Mouse (Mus musculus): ENCODE data around the gene Dock9. TPM values are rescaled to one million over a fixed set of nuclear protein-coding genes. Genes with fewer than 3 reads are reported as not detected.

Gene Dock9
- total and polyA plus RNA-seq, 2 experiments from 2014 or later, result 4.1 to 20.5 TPM

- H3K27ac ChIP-seq (ENCODE audit: low read depth), result no peak overlapping the region
- no peaks in the 10 kb centered on the region for H3K36me3 ChIP-seq (replicated peaks; ENCODE audit: control insufficient read depth, insufficient read depth, low read length)
- WGBS, result 97% methylated on average over 9 of the region's 9 CpGs
- no peaks in the 10 kb centered on the region for H3K4me1 ChIP-seq (ENCODE audit: control insufficient read depth, insufficient read depth)
- DNase-seq (ENCODE audit: low spot score) (no peak), ATAC-seq (ENCODE audit: insufficient read depth, low read depth) (no peak)
- H3K27me3 ChIP-seq (ENCODE audit: control insufficient read depth, insufficient read depth, low read length), result no peaks in the 10 kb centered on the region
- no peak overlapping the region for H3K4me2 ChIP-seq (ENCODE audit: low read depth, low read length)
- TF ChIP-seq EP300 (IDR thresholded peaks at IDR 0.05; ENCODE audit: low read depth) (no peak), CTCF (IDR thresholded peaks at IDR 0.05; ENCODE audit: low read depth) (no peak)
- H3K4me3 ChIP-seq (ENCODE audit: low read depth, low read length), result no peak overlapping the region
- no peak overlapping the region for H3K9ac ChIP-seq (replicated peaks; ENCODE audit: low read depth, low read length)
- H3K9me3 ChIP-seq (replicated peaks; ENCODE audit: control insufficient read depth, low read length), result no peaks in the 10 kb centered on the region
These were observed 131.9 kb downstream of the Dock9 start for GRCm38 (mm10) chr14:121665693-121666273.

- WGBS, result 89% methylated on average over 1 of the region's 1 CpGs
- no peak overlapping the region for H3K9ac ChIP-seq (replicated peaks; ENCODE audit: low read depth, low read length)
- no peaks in the 10 kb centered on the region for H3K4me1 ChIP-seq (ENCODE audit: control insufficient read depth, insufficient read depth)
- DNase-seq (ENCODE audit: low spot score), result no peak
- no peak overlapping the region for H3K4me2 ChIP-seq (ENCODE audit: low read depth, low read length)
- no peak for ATAC-seq (ENCODE audit: insufficient read depth, low read depth)
- H3K36me3 ChIP-seq (replicated peaks; ENCODE audit: control insufficient read depth, insufficient read depth, low read length), result no peaks in the 10 kb centered on the region
- no peak for TF ChIP-seq EP300 (IDR thresholded peaks at IDR 0.05; ENCODE audit: low read depth)
- no peak for TF ChIP-seq CTCF (IDR thresholded peaks at IDR 0.05; ENCODE audit: low read depth)
- no peaks in the 10 kb centered on the region for H3K9me3 ChIP-seq (replicated peaks; ENCODE audit: control insufficient read depth, low read length)
- H3K27me3 ChIP-seq (ENCODE audit: control insufficient read depth, insufficient read depth, low read length), result no peaks in the 10 kb centered on the region
- no peak overlapping the region for H3K27ac ChIP-seq (ENCODE audit: low read depth)
- H3K4me3 ChIP-seq (ENCODE audit: low read depth, low read length), result no peak overlapping the region
These were observed 133.7 kb downstream of the Dock9 start for GRCm38 (mm10) chr14:121663913-121664312.

- H3K4me2 ChIP-seq (ENCODE audit: low read depth, low read length), result no peak overlapping the region
- no peak for TF ChIP-seq CTCF (IDR thresholded peaks at IDR 0.05; ENCODE audit: low read depth)
- TF ChIP-seq EP300 (IDR thresholded peaks at IDR 0.05; ENCODE audit: low read depth), result no peak
- peak overlapping the region; percentile 2; the same call in 1 of the 2 replicates for H3K27ac ChIP-seq (ENCODE audit: low read depth)
- H3K9ac ChIP-seq (replicated peaks; ENCODE audit: low read depth, low read length), result no peak overlapping the region
- no peak for DNase-seq (ENCODE audit: low spot score)
- H3K4me1 ChIP-seq (ENCODE audit: control insufficient read depth, insufficient read depth), result no peaks in the 10 kb centered on the region
- no peaks in the 10 kb centered on the region for H3K9me3 ChIP-seq (replicated peaks; ENCODE audit: control insufficient read depth, low read length)
- ATAC-seq (ENCODE audit: insufficient read depth, low read depth), result no peak
- H3K4me3 ChIP-seq (ENCODE audit: low read depth, low read length), result no peak overlapping the region
- WGBS, result 34% methylated on average over 8 of the region's 8 CpGs
- H3K27me3 ChIP-seq (ENCODE audit: control insufficient read depth, insufficient read depth, low read length), result no peaks in the 10 kb centered on the region
- H3K36me3 ChIP-seq (replicated peaks; ENCODE audit: control insufficient read depth, insufficient read depth, low read length), result no peaks in the 10 kb centered on the region
These were observed 136.7 kb downstream of the Dock9 start for GRCm38 (mm10) chr14:121660918-121661317.

GRCm38 (mm10) chr14:121660167-121660894, 137.3 kb downstream of the Dock9 start:
- Histone ChIP-seq H3K36me3 (replicated peaks; ENCODE audit: control insufficient read depth, insufficient read depth, low read length) (no peaks in the 10 kb centered on the region), H3K9ac (replicated peaks; ENCODE audit: low read depth, low read length) (no peak overlapping the region), H3K27me3 (ENCODE audit: control insufficient read depth, insufficient read depth, low read length) (no peaks in the 10 kb centered on the region), H3K27ac (ENCODE audit: low read depth) (0 out of 2 replicates have a peak overlapping the region, but pooled peaks have one; percentile 2), H3K4me1 (ENCODE audit: control insufficient read depth, insufficient read depth) (no peaks in the 10 kb centered on the region), H3K4me2 (ENCODE audit: low read depth, low read length) (no peak overlapping the region), H3K9me3 (replicated peaks; ENCODE audit: control insufficient read depth, low read length) (no peaks in the 10 kb centered on the region), H3K4me3 (ENCODE audit: low read depth, low read length) (no peak overlapping the region)
- WGBS, result 54% methylated on average over 15 of the region's 15 CpGs
- TF ChIP-seq CTCF (IDR thresholded peaks at IDR 0.05; ENCODE audit: low read depth) (no peak), EP300 (IDR thresholded peaks at IDR 0.05; ENCODE audit: low read depth) (no peak)
- ATAC-seq (ENCODE audit: insufficient read depth, low read depth) (no peak), DNase-seq (ENCODE audit: low spot score) (no peak)

- TF ChIP-seq EP300 (IDR thresholded peaks at IDR 0.05; ENCODE audit: low read depth) (no peak), CTCF (IDR thresholded peaks at IDR 0.05; ENCODE audit: low read depth) (no peak)
- peaks cover 2% of the 10 kb centered on the region; the same call in 1 of the 2 replicates for H3K4me1 ChIP-seq (ENCODE audit: control insufficient read depth, insufficient read depth)
- no peak overlapping the region for H3K27ac ChIP-seq (ENCODE audit: low read depth)
- WGBS, result 63% methylated on average over 12 of the region's 12 CpGs
- H3K27me3 ChIP-seq (ENCODE audit: control insufficient read depth, insufficient read depth, low read length), result no peaks in the 10 kb centered on the region
- H3K9ac ChIP-seq (replicated peaks; ENCODE audit: low read depth, low read length), result no peak overlapping the region
- H3K4me3 ChIP-seq (ENCODE audit: low read depth, low read length), result no peak overlapping the region
- no peak overlapping the region for H3K4me2 ChIP-seq (ENCODE audit: low read depth, low read length)
- DNase-seq (ENCODE audit: low spot score) (no peak), ATAC-seq (ENCODE audit: insufficient read depth, low read depth) (no peak)
- H3K36me3 ChIP-seq (replicated peaks; ENCODE audit: control insufficient read depth, insufficient read depth, low read length), result no peaks in the 10 kb centered on the region
- no peaks in the 10 kb centered on the region for H3K9me3 ChIP-seq (replicated peaks; ENCODE audit: control insufficient read depth, low read length)
These were observed 138.4 kb downstream of the Dock9 start for GRCm38 (mm10) chr14:121659061-121659824.

Data from heart, postnatal 0 days (tissue).